Mouse (Mus musculus) embryonic stem cell, embryonic (primary cell): ENCODE measurements around the gene Tmed8.

Source experiments
- CTCF ChIA-PET, 4 experiments: fragments of 300-600 bp in 2 of 4; fragments of 350-600 bp in 2 of 4; sonication (Branson Sonifier 250); formaldehyde crosslinking; loops; one replicate each; lab custom pipeline; 2022; ENCODE audit warnings: inconsistent platforms in 2 of 4; lab: Charles Lee
- POLR2A ChIA-PET, 4 experiments: fragments of 300-600 bp in 2 of 4; fragments of 350-600 bp in 2 of 4; sonication (Branson Sonifier 250); formaldehyde crosslinking; loops; one replicate each; lab custom pipeline; 2022; ENCODE audit warnings: antibody characterized with exemption in 4 of 4, inconsistent platforms in 1 of 4; lab: Charles Lee

Gene Tmed8

GRCm38 (mm10) chr12:87199973-87200586, at the start of gene Tmed8:
TSS of gene Tmed8 (minus strand) at chr12:87200454.
- ChIA-PET CTCF (no interaction called here), POLR2A (interaction anchor here in 3 of 4 experiments (0.8 to 2.3 kb wide), 8 partner anchors 18 to 188 kb away, joined by 3 to 7 read pairs (median 4); partner anchors contain the start of genes Pomt2 (in 2 of the 3), Ahsa1 (in 1 of the 3), Gstz1 (in 1 of the 3) and Sptlc2 (in 1 of the 3))

GRCm38 (mm10) chr12:87238632-87239031, 38.4 kb upstream of the Tmed8 start, which contains the start of gene Noxred1:
TSS of gene Noxred1 (minus strand) at chr12:87238732.
- ChIA-PET CTCF (no interaction called here), POLR2A (no interaction called here)

GRCm38 (mm10) chr12:87236882-87237483, 36.7 kb upstream of the Tmed8 start:
- POLR2A ChIA-PET: interaction anchor here in 1 of 4 experiments (0.6 to 1.2 kb wide), 4 partner anchors 12 to 72 kb away, joined by 3 read pairs; no protein-coding TSS in a partner anchor
- CTCF ChIA-PET: interaction anchor here in 1 of 4 experiments (1.6 kb wide), 1 partner anchor 11 kb away, joined by 5 read pairs; no protein-coding TSS in a partner anchor

GRCm38 (mm10) chr12:87230379-87230895, 30.2 kb upstream of the Tmed8 start:
- POLR2A ChIA-PET: interaction anchor here in 1 of 4 experiments (1.7 kb wide), 1 partner anchor 48 kb away, joined by 4 read pairs; no protein-coding TSS in a partner anchor
- CTCF ChIA-PET: interaction anchor here in 1 of 4 experiments (1.2 kb wide), 1 partner anchor 10 kb away, joined by 3 read pairs; no protein-coding TSS in a partner anchor

- ChIA-PET POLR2A (interaction anchor here in 2 of 4 experiments (1.1 to 1.7 kb wide), 2 partner anchors 49 to 50 kb away, joined by 4 to 6 read pairs; no protein-coding TSS in a partner anchor), CTCF (interaction anchor here in 1 of 4 experiments (1.2 kb wide), 1 partner anchor 9 kb away, joined by 3 read pairs; no protein-coding TSS in a partner anchor)
Measured at GRCm38 (mm10) chr12:87229633-87230032, 29.4 kb upstream of the Tmed8 start.

GRCm38 (mm10) chr12:87226801-87227200, 26.5 kb upstream of the Tmed8 start:
- CTCF ChIA-PET: interaction anchor here in 3 of 4 experiments (0.6 to 1.4 kb wide), 10 partner anchors 10 to 459 kb away, joined by 3 to 16 read pairs (median 4); no protein-coding TSS in a partner anchor
- POLR2A ChIA-PET: interaction anchor here (0.5 to 1.8 kb wide), 12 partner anchors 21 to 1587 kb away, joined by 3 to 5 read pairs (median 3); partner anchors contain the start of genes Pomt2 (in 2 of the 4), Gstz1 (in 1 of the 4), Samd15 (in 1 of the 4) and Sptlc2 (in 1 of the 4)

- ChIA-PET CTCF (interaction anchor here in 2 of 4 experiments (0.7 to 1.2 kb wide), 3 partner anchors 137 to 172 kb away, joined by 3 read pairs; no protein-coding TSS in a partner anchor), POLR2A (interaction anchor here in 3 of 4 experiments (0.6 to 2.2 kb wide), 37 partner anchors 8 to 278 kb away, joined by 3 to 12 read pairs (median 3); partner anchors contain the start of genes Pomt2 (in 3 of the 3), Ahsa1 (in 2 of the 3), Vipas39 (in 2 of the 3) and Cipc (in 1 of the 3))
Measured at GRCm38 (mm10) chr12:87224950-87225349, 24.7 kb upstream of the Tmed8 start.

GRCm38 (mm10) chr12:87219362-87219761, 19.1 kb upstream of the Tmed8 start:
- CTCF ChIA-PET: interaction anchor here in 2 of 4 experiments (0.6 to 0.9 kb wide), 2 partner anchors 155 to 166 kb away, joined by 3 to 4 read pairs; no protein-coding TSS in a partner anchor

GRCm38 (mm10) chr12:87217596-87217995, 17.3 kb upstream of the Tmed8 start:
- POLR2A ChIA-PET: no interaction called here
- CTCF ChIA-PET: no interaction called here

More at GRCm38 (mm10) chr12:87219362-87219761, 19.1 kb upstream of the Tmed8 start:
- POLR2A ChIA-PET: no interaction called here

GRCm38 (mm10) chr12:87216053-87216452, 15.8 kb upstream of the Tmed8 start:
- CTCF ChIA-PET: no interaction called here
- POLR2A ChIA-PET: interaction anchor here in 1 of 4 experiments (1.9 kb wide), 1 partner anchor 10 kb away, joined by 6 read pairs; no protein-coding TSS in a partner anchor

- POLR2A ChIA-PET: interaction anchor here in 1 of 4 experiments (0.7 kb wide), 1 partner anchor 34 kb away, joined by 3 read pairs; no protein-coding TSS in a partner anchor
- CTCF ChIA-PET: no interaction called here
Measured at GRCm38 (mm10) chr12:87212844-87213606, 12.8 kb upstream of the Tmed8 start.

- CTCF ChIA-PET: interaction anchor here in 1 of 4 experiments (0.6 kb wide), 1 partner anchor 27 kb away, joined by 5 read pairs; no protein-coding TSS in a partner anchor
- POLR2A ChIA-PET: interaction anchor here in 2 of 4 experiments (0.6 to 3.0 kb wide), 9 partner anchors 9 to 1376 kb away, joined by 3 to 11 read pairs (median 3); partner anchors contain the start of genes Gstz1 (in 1 of the 2) and Pomt2 (in 1 of the 2)
Measured at GRCm38 (mm10) chr12:87205789-87206188, 5.5 kb upstream of the Tmed8 start.

GRCm38 (mm10) chr12:87201694-87202093, 1.4 kb upstream of the Tmed8 start:
- ChIA-PET CTCF (no interaction called here), POLR2A (interaction anchor here in 2 of 4 experiments (0.6 to 2.3 kb wide), 4 partner anchors 9 to 66 kb away, joined by 3 to 7 read pairs (median 4); no protein-coding TSS in a partner anchor)

- CTCF ChIA-PET: no interaction called here
Measured at GRCm38 (mm10) chr12:87199206-87199972, 865 bp downstream of the Tmed8 start, which contains the start of gene Samd15. TSS of gene Samd15 (plus strand) at chr12:87199723.

GRCm38 (mm10) chr12:87198792-87199191, 1.5 kb downstream of the Tmed8 start:
- CTCF ChIA-PET: no interaction called here

More at GRCm38 (mm10) chr12:87199206-87199972, 865 bp downstream of the Tmed8 start, which contains the start of gene Samd15:
- POLR2A ChIA-PET: interaction anchor here in 3 of 4 experiments (1.0 to 2.3 kb wide), 4 partner anchors 27 to 68 kb away, joined by 3 to 7 read pairs (median 6); partner anchors contain the start of genes Pomt2 (in 2 of the 3) and Gstz1 (in 1 of the 3)

GRCm38 (mm10) chr12:87196310-87196709, 3.9 kb downstream of the Tmed8 start:
- ChIA-PET POLR2A (interaction anchor here (0.6 to 1.7 kb wide), 10 partner anchors 11 to 237 kb away, joined by 3 to 7 read pairs (median 3); partner anchors contain the start of genes Gstz1 (in 1 of the 4) and Pomt2 (in 1 of the 4)), CTCF (interaction anchor here in 1 of 4 experiments (0.7 kb wide), 2 partner anchors 11 to 185 kb away, joined by 4 to 5 read pairs; no protein-coding TSS in a partner anchor)

More at GRCm38 (mm10) chr12:87198792-87199191, 1.5 kb downstream of the Tmed8 start:
- POLR2A ChIA-PET: interaction anchor here in 1 of 4 experiments (1.0 to 1.8 kb wide), 2 partner anchors 28 to 51 kb away, joined by 3 to 7 read pairs; partner anchors contain the start of gene Pomt2
